Mouse (Mus musculus): Measurements from ENCODE around the gene Fut1.

The Fut1 gene

DNA sequence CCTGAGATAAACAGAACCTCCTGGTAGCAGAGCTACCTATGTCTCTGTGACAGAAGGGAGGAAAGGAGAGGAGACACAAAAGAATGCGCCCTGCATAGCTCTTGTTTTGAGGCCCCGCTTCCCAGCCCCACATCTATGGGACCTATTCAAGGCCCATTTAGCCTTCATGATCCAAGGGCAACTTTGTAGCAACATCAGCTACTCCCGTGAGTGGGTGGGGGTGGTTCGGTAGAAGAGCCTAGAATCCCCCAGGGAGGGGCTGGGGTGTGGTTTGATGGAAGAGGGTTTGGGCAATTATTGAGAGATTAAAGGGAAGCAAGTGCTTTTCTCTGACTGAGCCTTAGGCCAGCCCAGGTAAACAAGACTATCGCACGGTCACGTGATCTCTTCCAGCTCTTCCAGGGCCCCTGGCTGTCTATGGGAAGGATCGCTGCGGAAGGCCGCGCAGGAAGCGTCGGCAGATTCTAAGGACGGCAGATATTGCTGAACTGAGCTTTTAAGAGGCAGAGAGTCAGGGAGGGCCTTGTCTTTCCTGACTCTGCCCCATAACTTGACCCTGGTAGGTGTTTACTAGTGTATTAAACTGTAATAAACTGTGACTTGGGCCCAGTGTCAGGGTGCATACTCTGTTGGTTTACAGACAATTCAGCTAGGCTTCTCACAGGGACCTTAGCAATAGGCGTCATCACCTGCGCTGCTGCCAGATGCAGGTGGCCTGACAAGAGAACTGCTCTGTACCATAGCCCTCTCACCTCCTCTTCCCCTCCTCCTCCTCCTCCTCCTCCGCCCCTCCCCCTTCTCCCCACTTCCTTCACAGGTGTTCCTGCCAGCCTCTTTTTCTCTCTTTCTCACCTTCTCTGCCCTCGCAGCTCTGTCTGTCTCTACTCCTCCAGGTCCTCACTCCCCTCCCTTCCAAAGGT lies 17.9 kb upstream of the Fut1 start:
- DNase-seq (ENCODE audit: low read depth): no peak

DNA sequence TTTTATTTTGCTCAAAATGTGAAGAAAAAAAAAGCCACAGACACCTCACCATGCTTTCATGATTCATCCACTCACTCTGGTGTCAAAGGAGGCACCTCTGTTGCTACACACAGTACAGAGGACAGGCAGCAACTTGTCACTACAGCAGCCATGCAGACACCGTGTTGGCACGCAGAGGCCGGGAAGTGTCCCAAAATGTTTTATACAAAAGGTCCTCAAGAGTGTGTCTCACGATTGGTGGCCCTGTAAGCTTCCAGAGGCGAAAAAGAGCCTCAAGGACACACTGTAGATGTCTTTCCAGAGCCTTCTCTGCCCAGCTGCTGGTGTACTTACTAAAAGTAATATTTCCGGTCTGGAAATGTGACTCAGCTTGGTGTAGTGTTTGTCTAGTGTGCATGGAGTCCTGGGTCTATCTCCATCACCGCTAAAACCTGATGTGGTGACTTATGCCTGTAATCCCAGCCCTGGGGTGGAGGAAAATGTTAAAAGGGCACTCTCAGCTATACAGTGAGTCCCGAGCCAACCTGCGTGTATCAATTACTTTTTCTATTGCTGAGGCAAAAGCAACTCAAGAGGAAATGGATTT lies 11.3 kb upstream of the Fut1 start:
- no peak for DNase-seq (ENCODE audit: low read depth)

DNA sequence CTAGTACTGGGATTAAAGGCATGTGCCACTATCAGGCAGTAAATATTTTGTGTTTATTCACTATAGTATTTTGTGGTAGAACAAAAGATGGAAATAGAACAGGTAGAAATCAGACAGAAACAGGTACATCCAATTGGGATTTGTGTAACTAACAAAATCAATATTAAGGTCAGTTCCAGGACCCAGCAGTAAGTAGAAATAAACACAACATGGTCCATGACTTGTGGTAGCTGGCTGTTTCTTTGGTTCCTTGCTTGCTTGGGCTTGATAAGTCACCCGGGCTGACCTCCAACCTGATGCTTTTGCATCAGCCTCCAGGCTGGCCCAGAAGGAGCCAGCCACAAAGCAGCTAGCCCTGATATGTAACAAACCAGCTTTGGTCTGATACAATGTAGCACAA lies 7.6 kb upstream of the Fut1 start:
- no peak for DNase-seq (ENCODE audit: low read depth)

DNA sequence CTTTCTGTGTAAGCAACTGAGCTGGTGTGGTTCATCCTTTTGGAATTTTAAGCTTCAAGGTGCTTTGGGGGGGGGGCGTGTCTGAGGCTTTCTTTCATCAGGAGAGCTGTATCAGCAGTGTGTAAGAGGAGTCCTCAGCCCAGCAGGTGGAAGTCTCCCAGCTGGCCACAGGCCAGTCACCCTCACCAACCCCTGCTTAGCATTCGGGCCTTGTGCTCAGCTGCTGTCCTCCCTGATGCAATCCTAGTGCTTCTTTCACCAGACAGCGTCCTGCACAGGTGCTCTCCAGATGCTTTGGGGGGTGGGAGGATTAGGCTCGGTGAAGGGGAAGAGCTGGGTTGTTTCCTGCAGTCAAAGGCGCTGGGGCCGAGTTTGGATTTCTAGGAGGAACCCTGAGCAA lies 812 bp upstream of the Fut1 start:
- no peak for DNase-seq (ENCODE audit: low read depth)

DNA sequence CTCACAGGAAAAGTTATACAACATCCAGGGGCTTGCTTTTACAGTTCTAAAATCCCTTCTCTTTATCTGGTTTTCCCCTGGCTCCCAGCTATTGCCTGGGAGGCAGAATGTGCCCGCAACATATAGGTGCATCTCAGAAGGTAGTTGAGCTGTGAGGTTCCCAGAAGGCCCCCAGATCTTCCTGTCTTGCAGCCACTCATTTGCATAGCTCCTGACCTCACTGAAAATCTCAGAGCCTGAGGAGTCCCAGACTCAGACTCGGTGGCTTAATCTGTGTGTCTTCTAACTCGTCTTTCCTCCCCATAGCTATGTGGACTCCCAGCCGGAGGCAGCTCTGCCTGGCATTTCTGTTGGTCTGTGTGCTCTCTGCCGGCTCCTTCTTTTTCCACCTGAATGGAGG lies 1.2 kb downstream of the Fut1 start:
- no peak for DNase-seq (ENCODE audit: low read depth)

DNA sequence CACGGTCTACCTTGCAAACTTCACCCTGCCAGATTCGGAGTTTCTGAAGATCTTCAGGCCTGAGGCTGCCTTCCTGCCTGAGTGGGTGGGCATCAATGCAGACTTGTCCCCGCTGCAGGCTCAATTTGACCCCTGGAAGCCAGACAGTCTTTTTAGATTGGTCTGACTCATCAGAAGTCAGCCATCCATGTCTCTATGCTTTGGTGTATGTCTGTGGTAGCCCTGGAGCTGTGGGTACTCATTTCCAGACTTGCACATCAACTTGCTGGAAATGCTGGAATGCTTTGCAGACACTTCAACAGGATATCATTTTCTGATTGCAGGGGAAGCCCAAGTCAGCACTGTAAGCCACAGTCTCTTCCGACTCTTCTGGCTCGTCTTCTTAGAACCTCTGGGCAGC lies 2.5 kb downstream of the Fut1 start:
- no peak for DNase-seq (ENCODE audit: low read depth)

DNA sequence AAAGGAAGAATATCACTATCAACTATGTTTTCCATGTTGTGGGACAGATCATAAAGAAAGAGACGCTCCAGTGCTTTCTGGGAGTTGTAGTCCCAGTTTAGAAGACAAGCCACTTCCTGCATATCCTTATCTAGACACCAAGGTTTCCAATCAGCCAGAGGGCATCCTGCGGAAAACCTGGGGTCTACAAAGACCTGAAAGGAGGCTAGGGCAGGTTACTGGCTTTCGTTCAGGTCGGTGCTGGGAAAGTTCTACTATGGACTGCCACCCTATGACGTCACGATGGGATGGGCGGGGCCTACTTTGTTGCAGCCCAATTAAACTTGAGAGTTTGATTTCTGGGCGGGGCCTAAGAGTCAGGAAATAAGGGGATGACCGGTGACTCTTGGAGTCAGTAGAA lies 4.4 kb downstream of the Fut1 start, which contains the start of gene Izumo1:
Gene Izumo1, plus strand, starts transcription at position 369 of the 400 bp plus-strand sequence.
- peak; percentile 53 for DNase-seq (ENCODE audit: low read depth)

DNA sequence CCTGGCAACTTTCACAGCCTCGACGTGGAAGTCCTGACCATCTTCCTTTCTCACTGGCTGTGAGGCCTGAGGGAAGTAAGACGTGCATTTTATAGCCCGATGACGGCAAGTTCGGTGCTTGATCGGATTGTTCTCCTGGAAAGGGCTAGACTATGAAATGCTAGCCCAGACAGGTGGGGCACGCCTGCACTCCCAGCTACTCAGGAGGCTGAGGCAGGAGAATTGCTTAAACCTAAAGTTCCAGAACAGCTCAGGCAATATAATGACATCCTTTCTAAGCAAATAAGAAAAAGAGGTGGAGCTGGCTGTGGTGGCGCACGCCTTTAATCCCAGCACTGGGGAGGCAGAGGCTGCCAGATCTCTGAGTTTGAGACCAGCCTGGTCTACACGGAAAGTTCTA lies 6.4 kb downstream of the Fut1 start:
- DNase-seq (ENCODE audit: low read depth): no peak

DNA sequence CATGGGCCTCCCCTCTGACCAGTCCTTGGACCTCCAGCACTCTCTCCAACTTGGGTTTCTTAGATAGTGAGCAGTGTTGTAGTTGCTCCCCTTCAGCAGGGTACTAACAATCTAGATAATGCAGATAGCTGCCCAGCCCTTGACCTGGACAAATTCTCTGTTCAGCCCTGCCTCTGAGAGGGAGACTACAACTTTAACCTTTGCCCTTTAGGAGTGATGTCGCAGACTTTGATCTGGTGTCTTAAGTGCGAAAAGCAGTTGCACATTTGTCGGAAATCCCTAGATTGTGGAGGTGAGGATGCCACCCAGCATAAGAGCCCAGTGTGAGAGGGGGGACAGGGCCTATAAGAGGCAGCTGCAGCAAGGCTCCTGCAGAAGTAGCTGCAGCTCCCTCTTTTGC lies 7.6 kb downstream of the Fut1 start:
- no peak for DNase-seq (ENCODE audit: low read depth)

DNA sequence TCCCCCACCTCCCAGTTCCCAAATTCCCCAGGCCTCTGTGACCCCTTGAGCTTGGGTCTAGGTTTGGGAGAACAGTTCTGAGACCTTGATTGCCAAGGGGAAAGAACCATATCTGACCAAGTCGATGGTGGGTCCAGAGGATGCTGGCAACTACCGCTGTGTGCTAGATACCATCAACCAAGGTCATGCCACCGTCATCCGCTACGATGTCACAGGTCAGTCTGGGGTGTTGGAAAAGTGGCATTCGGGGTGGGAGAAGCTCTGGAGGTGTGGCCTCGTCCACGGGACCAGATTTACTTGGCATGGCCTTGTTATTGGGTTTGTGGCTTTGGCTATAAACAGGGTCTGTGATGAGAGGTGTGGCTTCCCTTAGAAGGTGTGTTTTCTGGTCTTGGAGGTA lies 8.4 kb downstream of the Fut1 start:
- DNase-seq (ENCODE audit: low read depth): no peak

DNA sequence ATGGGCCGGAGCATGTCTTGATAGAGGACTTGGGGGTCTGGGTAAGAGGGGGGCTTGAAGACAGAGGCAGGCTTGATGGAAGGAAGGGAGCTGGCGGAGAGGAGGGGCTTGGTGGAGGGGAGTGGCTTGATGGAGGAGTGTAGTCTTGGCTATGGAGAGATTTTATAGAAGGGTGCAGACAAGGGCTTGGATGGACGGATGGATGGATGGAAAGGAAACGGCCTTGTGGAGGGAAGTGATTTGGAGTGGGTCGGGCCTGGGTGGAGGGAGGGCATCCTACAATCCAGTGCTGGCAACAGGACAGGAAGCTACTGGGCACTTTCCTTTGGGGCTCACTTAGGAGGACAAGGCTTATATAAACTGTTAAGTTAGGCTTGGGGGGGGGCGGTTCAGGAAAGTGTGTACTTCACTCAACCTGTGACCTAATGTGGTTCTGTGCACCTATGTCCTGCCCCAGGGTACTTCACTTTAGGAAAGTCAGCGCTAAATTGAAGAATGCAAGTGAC lies 9.5 kb downstream of the Fut1 start:
- DNase-seq (ENCODE audit: low read depth): no peak

DNA sequence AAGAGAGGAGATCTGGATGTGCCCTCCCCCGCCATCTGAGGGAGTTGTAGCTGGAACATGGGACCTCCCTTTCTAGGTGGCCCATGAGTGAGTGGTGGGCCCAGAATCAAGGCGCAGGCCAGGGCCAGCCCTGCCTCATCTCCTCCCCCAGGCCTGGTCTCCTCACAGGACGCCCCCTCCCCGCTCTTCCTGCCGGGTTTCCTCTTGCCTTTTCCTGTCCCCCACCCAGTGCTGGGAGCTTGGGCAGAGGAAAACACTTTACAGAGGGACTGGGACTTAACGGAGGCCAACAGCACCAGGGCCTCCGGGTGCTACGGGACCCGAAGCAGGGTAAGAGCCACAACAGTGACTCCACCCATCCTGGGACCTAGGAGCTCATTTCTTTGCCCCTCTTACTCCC lies 10.2 kb downstream of the Fut1 start, which contains the start of gene Rasip1:
Gene Rasip1, plus strand, starts transcription at position 228 of the 400 bp plus-strand sequence.
- no peak for DNase-seq (ENCODE audit: low read depth)

DNA sequence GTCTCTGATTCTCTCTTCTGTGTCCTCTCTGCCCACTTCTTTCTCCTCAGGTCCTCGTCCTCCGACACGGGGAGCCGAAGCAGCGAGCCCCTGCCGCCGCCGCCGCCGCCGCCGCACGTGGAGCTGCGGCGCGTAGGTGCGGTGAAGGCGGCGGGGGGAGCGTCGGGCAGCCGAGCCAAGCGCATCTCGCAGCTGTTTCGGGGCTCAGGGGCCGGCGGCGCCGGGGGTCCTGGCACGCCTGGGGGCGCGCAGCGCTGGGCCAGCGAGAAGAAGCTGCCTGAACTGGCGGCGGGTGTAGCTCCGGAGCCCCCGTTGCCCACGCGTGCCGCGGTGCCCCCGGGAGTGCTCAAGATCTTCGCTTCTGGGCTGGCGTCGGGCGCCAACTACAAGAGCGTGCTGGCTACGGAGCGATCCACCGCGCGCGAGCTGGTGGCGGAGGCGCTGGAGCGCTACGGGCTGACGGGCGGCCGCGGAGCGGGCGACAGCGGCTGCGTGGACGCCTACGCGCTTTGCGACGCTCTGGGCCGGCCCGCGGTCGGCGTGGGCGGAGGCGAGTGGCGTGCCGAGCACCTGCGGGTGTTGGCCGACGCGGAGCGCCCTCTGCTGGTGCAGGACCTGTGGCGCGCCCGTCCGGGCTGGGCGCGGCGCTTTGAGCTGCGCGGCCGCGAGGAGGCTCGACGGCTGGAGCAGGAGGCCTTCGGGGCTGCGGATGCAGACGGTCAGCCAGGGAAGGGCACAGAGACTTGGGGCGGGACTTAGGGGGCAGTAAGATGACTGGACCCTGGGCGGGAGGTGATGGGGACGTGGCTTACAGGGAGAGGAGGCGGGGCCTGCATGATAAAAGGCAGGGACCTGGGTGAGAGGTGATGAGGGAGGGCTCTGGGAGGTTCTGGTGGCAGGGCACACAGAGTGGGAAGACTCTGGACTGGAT lies 11.5 kb downstream of the Fut1 start:
- DNase-seq (ENCODE audit: low read depth): peak; percentile 69

DNA sequence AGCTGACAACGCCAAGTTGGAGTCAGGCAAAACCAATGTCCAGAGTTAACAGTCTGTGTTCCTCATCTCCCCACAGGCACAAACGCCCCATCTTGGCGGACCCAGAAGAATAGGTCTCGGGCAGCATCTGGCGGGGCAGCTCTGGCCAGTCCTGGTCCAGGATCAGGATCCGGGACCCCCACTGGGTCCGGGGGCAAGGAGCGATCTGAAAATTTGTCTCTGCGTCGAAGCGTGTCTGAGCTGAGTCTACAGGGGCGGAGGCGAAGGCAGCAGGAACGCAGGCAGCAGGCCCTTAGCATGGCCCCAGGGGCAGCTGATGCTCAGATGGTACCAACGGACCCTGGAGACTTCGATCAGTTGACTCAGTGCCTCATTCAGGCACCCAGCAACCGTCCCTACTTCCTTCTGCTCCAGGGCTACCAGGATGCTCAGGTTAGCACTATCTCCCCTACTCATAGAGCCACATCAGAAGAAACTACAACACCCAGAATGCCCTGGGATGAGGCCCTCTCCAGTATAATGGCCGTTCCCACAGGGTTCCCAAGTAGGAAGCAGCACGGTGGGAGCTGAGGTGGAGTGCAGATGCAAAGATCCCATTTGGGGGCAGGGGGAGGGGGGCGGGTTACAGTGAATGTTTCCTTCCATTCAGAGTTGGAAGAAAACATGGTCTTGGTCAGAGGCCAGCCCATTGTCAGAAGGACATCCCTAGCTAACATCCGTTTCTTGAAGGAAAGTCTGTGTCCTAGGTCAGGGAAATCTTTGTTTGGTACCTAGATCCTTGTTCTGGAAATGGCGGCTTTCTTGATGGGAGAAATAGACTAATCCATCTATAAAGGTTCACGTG lies 13.2 kb downstream of the Fut1 start:
- no peak for DNase-seq (ENCODE audit: low read depth)

DNA sequence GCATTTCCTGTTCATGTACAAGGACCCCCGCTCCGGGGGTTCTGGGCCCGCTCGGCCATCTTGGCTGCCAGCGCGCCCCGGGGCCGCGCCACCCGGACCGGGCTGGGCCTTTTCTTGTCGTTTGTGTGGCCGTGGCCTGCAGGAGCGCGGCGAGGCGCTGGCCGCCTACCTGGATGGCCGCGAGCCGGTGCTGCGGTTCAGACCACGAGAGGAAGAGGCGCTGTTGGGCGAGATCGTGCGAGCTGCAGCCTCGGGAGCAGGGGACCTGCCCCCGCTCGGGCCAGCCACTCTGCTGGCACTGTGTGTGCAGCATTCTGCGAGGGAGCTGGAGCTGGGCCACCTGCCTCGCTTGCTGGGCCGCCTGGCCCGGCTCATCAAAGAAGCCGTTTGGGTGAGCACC lies 15.4 kb downstream of the Fut1 start:
- no peak for DNase-seq (ENCODE audit: low read depth)

DNA sequence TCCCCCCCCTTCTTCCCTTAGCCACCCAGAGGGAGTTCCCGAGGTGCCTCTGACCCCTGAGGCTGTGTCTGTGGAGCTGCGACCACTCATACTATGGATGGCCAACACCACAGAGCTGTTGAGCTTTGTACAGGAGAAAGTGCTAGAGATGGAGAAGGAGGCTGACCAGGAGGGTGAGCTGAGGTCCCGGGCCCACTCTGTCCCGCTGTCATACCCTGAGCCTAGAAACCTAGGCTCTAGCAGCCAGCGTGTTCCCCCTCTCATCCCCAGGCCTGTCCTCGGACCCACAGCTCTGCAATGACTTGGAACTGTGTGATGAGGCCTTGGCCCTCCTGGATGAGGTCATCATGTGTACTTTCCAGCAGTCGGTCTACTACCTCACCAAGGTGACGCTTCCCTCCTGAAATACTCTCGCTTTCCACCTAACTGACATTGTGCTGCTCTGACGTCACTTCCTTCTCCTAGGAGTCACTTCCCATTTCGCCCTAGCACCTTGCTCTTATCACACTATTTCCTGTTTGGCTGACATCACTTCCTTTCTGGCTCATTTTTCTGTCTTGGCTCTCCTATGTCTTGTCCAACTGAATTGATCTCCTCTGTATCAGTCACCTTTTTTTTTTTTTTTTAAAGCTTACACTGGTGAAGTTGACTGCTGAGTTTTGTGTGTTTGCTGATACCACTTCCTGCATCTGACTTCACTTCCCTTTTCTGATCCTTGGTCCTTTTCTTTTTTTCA lies 18.0 kb downstream of the Fut1 start:
- no peak for DNase-seq (ENCODE audit: low read depth)

DNA sequence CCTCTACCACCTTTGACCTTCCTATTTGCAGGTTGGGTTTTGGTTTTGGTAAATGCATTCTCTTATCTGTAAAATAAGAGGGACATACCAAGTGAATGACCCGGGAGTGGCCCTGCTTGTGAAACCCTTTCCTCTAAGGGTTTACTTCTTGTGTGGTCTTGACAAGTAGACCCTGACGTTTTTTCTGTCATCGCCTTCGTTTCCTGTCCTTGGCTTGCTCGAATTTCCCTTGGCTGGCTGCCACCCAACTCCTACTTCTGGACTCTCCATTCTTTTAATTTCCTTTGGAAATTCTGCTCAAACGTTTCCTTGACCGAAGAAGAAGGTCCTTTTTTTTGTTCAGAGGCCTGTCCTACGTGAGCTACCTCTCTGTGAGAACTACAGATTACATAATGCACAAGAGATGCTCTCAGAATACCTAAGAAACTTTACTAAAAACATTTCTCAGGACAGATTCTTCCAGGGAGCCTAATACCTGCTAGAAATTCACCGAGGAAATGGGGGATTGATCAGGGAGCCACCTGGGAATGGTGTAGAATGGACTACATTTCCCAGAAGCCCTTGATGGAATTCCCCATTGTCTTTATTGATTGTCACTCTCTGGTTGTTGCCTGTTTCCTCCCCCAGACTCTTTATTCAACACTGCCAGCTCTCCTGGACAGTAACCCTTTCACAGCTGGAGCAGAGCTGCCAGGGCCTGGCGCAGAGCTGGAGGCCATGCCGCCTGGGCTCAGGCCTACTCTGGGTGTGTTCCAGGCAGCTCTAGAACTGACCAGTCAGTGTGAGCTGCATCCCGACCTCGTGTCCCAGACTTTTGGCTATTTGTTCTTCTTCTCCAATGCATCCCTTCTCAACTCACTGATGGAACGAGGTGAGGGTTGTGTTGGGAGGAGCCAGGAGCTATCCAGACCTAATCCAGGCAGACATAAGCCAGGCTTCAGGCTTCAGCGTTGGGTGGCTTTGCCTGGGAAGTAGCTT lies 18.9 kb downstream of the Fut1 start:
- no peak for DNase-seq (ENCODE audit: low read depth)

DNA sequence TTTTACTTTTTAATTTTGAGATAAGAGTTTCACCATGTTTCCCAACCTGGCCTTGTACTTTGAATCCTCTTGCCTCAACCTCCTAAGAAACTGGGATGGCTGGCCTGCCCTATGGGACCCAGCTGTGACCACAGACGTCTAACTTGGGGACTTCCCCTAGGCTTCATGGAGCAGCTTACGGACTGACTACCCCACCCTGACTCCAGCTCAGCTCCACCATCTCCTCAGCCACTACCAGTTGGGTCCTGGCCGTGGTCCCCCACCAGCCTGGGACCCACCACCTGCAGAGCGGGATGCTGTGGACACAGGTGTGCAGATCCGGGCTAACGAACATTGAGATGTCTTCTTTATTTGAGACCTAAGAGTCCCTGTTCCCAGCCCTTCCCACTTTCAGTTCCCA lies 20.6 kb downstream of the Fut1 start:
- no peak for DNase-seq (ENCODE audit: low read depth)

DNA sequence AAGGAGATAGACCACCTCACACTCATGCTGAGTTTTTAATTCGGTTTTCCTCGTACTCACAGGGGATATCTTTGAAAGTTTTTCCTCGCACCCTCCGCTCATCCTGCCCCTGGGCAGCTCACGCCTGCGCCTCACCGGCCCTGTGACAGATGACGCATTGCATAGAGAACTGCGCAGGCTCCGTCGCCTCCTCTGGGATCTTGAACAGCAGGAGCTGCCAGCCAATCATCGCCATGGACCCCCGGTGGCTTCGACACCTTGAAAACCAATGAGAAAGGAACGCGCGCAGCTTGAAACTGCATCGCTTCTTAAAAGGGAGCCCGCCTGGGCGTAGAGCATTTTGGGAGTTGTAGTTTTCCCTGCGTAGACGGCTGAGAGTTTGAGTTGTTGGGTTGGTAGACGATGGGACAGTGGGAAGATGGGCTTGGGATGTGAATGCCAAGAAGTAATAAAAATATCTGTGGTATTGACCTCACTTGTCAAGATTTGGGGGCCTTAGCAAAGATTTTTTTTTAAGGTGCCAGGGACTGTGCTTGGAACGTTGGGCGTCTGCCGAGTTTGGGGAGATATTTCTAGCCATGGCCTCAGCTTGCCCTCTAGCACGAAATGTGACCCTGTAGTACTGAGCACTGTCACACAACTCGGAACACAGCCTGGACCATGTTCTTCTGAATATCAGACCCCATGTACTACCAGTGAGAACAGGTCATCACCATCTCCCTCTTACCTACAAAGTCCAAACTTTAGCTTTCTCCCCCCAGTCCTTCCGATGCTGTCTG lies 21.7 kb downstream of the Fut1 start:
- no peak for DNase-seq (ENCODE audit: low read depth)
